Comparison of ENCODE assay signal across 8 mouse cellular contexts in the genomic region with DNA sequence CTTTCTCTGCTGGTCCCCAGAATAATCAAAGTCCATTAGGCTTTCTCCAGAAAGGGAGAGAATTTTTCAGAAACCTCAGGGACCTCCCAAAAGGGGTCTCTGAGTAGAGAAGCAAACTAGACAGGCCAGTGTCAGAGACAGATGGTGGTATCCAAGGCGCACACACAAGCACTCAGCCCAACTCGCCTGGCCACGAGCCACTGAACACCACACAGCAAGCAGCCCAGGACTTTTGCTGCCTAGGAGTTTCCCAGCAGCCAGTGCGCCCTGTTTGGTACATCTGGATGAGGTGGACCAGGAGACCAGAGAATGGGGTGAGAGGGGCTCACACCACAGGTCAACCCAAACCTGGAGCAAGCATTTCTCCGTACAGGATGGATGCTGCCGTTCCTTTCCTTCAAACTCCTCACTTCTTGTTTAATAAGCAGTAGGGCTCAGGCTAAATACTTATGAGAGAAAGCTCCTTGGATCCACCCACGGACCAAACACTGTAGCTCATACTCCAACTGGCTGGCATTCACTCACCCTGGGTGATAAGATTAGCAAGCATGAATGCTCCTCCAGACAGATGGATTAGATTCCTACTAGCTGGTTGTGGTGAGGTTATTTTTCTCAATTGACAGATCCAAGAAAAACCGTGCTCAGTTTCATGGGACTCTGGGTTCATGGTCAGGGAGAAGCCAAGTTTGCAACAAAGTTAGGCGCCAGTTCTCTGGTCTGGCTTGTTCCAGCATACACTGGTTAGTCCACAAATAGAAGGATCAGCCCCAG. TPM values are rescaled to one million over a fixed set of nuclear protein-coding genes. Genes with fewer than 3 reads are reported as not detected.
A peak's percentile ranks its signal among the peaks of the same experiment; 100 is the strongest.
DNase-seq lines count a peak whose midpoint lies in the region; ATAC-seq and TF ChIP-seq lines count a peak whose summit lies in the region.

No protein-coding gene starts in this region.

- H3K4me2 ChIP-seq in forebrain, postnatal 0 days (ENCODE audit: low read depth) = peak overlapping the region; percentile 88
- peak overlapping the region; percentile 89 for H3K4me2 ChIP-seq in midbrain, embryonic 15.5 days

- H3K36me3 ChIP-seq in forebrain, postnatal 0 days (ENCODE audit: insufficient read depth) = no peaks in the 10 kb centered on the region
- no peaks in the 10 kb centered on the region for H3K36me3 ChIP-seq in midbrain, embryonic 15.5 days (replicated peaks)

- no peak for TF ChIP-seq CTCF in brain, embryonic 14.5 days (IDR thresholded peaks at IDR 0.05; ENCODE audit: borderline replicate concordance, extremely low read depth, insufficient read depth, insufficient read length)
- no peak for TF ChIP-seq CTCF in forebrain, postnatal 0 days (IDR thresholded peaks at IDR 0.05; ENCODE audit: low read depth)

- no peaks in the 10 kb centered on the region for H3K4me1 ChIP-seq in forebrain, postnatal 0 days (ENCODE audit: insufficient read depth)
- H3K4me1 ChIP-seq in midbrain, embryonic 15.5 days = peaks cover 52% of the 10 kb centered on the region

- no peak for ATAC-seq in forebrain, postnatal 0 days
- ATAC-seq in midbrain, embryonic 15.5 days (replicated peaks) = no peak
- ATAC-seq in megakaryocyte, adult 5-6 weeks (ENCODE audit: poor library complexity, severe bottlenecking) = no peak
- ATAC-seq in CD4-positive, CD25-positive, alpha-beta regulatory T cell, adult 4 months = no peak

- H3K9me3 ChIP-seq in forebrain, postnatal 0 days (ENCODE audit: low read length) = no peaks in the 10 kb centered on the region
- no peaks in the 10 kb centered on the region for H3K9me3 ChIP-seq in midbrain, embryonic 15.5 days

- peak; percentile 23 to 33 for DNase-seq in layer of hippocampus, adult 8-10 months (ENCODE audit: low spot score in 2 of 2)
- DNase-seq in layer of hippocampus, adult 11-12 months (ENCODE audit: low spot score) = no peak
- DNase-seq in brain, embryonic 14.5 days (ENCODE audit: low read depth) = peak; percentile 67
- no peak for DNase-seq in forebrain, postnatal 0 days
- DNase-seq in urinary bladder, adult 2 months (ENCODE audit: low spot score) = no peak

- H3K27me3 ChIP-seq in forebrain, postnatal 0 days (ENCODE audit: insufficient read depth, low read length) = no peaks in the 10 kb centered on the region
- H3K27me3 ChIP-seq in midbrain, embryonic 15.5 days (replicated peaks) = peaks cover 4% of the 10 kb centered on the region; the same call in 1 of the 2 replicates

- no peak overlapping the region; the same call in 1 of the 2 replicates for H3K27ac ChIP-seq in forebrain, postnatal 0 days (ENCODE audit: low read depth, low read length)
- H3K27ac ChIP-seq in midbrain, embryonic 15.5 days = no peak overlapping the region

- H3K4me3 ChIP-seq in forebrain, postnatal 0 days (ENCODE audit: low read depth, low read length) = peak overlapping the region; percentile 1; the same call in 1 of the 2 replicates
- peak overlapping the region; percentile 10 for H3K4me3 ChIP-seq in midbrain, embryonic 15.5 days

- H3K9ac ChIP-seq in forebrain, postnatal 0 days = no peak overlapping the region
- no peak overlapping the region for H3K9ac ChIP-seq in midbrain, embryonic 15.5 days

- WGBS in forebrain, postnatal 0 days = 44% methylated on average over 9 of the region's 9 CpGs
- WGBS in midbrain, embryonic 15.5 days = 31% methylated on average over 9 of the region's 9 CpGs

- TF ChIP-seq POLR2A in brain, embryonic 14.5 days (IDR thresholded peaks at IDR 0.05; ENCODE audit: borderline replicate concordance, extremely low read depth, insufficient read depth, insufficient read length, poor library complexity, severe bottlenecking) = no peak

RNA-seq across cellular contexts. Expression of gene Whrn, which starts 2.3 kb away (rescaled TPM):
- total RNA-seq in layer of hippocampus, adult 8-10 months (2022) = 10 to 100 TPM; 23.8 to 32.9 (median 28.2) TPM
- polyA plus RNA-seq in brain, embryonic 14.5 days (2012; rRNA removed) = 28.2 and 30.9 TPM in 2 replicates
- 9.8 and 13.0 TPM in 2 replicates for total RNA-seq in forebrain, postnatal 0 days (2014; rRNA removed)
- 2.6 and 3.8 TPM in 2 replicates for polyA plus RNA-seq in forebrain, postnatal 0 days (2015; fragmentation: Nextera tagmentation; extraction: Ambion mirVana)
- 6.5 and 7.5 TPM in 2 replicates for polyA plus RNA-seq in midbrain, embryonic 15.5 days (2015; fragmentation: Nextera tagmentation; extraction: Ambion mirVana)
- polyA plus RNA-seq in urinary bladder, adult 2 months (2012; rRNA removed) = 4.7 and 4.8 TPM in 2 replicates
- 0.45 and 1.5 TPM in 2 replicates for total RNA-seq in megakaryocyte, adult 5-6 weeks (2015)
- total RNA-seq in megakaryocyte, adult 5-6 weeks (2017) = 0.07 and 0.65 TPM in 2 replicates
- 1 to 10 TPM; 3.4 to 4.0 TPM for polyA plus RNA-seq in CD4-positive, CD25-positive, alpha-beta regulatory T cell, adult 4 months (2017; shearing (Covaris generic))

RNA-seq across cellular contexts. Expression of gene Atp6v1g1, which starts 51.0 kb away (rescaled TPM):
- total RNA-seq in layer of hippocampus, adult 8-10 months (2022) = 100 to 1,000 TPM; 110 to 144 (median 128) TPM
- 190 and 216 TPM in 2 replicates for polyA plus RNA-seq in brain, embryonic 14.5 days (2012; rRNA removed)
- 222 and 234 TPM in 2 replicates for total RNA-seq in forebrain, postnatal 0 days (2014; rRNA removed)
- 389 and 442 TPM in 2 replicates for polyA plus RNA-seq in forebrain, postnatal 0 days (2015; fragmentation: Nextera tagmentation; extraction: Ambion mirVana)
- 409 and 410 TPM in 2 replicates for polyA plus RNA-seq in midbrain, embryonic 15.5 days (2015; fragmentation: Nextera tagmentation; extraction: Ambion mirVana)
- 115 and 120 TPM in 2 replicates for polyA plus RNA-seq in urinary bladder, adult 2 months (2012; rRNA removed)
- 197 and 229 TPM in 2 replicates for total RNA-seq in megakaryocyte, adult 5-6 weeks (2015)
- 111 and 159 TPM in 2 replicates for total RNA-seq in megakaryocyte, adult 5-6 weeks (2017)
- 100 to 1,000 TPM; 198 to 222 TPM for polyA plus RNA-seq in CD4-positive, CD25-positive, alpha-beta regulatory T cell, adult 4 months (2017; shearing (Covaris generic))

Comparison
In these comparisons a context has a peak if more than half of its experiments do, and no peak if none do; other contexts are left out.
1. DNase-seq: peak in layer of hippocampus, adult 8-10 months (2 of 2) and brain, embryonic 14.5 days (single experiment); none in layer of hippocampus, adult 11-12 months (single experiment), forebrain, postnatal 0 days (single experiment) and urinary bladder, adult 2 months (single experiment).